Comparison of ENCODE assay signal across 12 mouse cellular contexts in the genomic region with DNA sequence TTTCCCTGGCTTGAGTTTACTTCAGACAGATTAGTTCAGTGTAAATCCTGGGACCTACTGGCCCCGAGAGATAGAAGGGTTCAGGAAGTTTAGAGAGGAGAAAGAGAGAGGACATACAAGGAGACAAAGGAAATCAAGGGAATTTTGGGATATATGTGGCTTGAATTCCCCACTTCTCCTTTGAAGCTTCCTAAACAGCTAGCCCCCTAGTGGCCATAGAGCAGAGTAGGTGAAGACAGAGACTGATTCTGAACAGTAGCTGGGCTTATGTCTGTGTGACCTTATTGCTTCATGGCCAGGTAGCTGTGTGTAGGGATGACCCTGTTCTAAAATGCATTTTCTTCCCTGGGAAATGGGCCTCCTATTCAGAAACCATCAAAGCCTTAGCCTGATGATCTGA.
DNase-seq lines count a peak whose midpoint lies in the region; ATAC-seq and TF ChIP-seq lines count a peak whose summit lies in the region.
"Had no signal": no experiment of that assay in that cellular context is flagged by ENCODE, and none has a peak within 500 bp of the region (broad histone marks: within the 10 kb centered on the region; RNA-seq: fewer than 3 reads in every experiment).

No protein-coding gene starts in this region.

- no peak overlapping the region for H3K4me3 ChIP-seq in hindbrain, embryonic 11.5 days (ENCODE audit: low read depth, low read length)
- no peak overlapping the region for H3K4me3 ChIP-seq in hindbrain, embryonic 16.5 days (ENCODE audit: low read length)
- H3K4me3 ChIP-seq in lung, embryonic 14.5 days (ENCODE audit: low read depth, low read length): no peak overlapping the region
- H3K4me3 ChIP-seq: forebrain, embryonic 13.5 days; neural tube, embryonic 12.5 days had no signal

- peak; percentile 82 for TF ChIP-seq CTCF in lung, embryonic 14.5 days (IDR thresholded peaks at IDR 0.05; ENCODE audit: low read depth)

- no peaks in the 10 kb centered on the region for H3K4me1 ChIP-seq in hindbrain, embryonic 11.5 days (replicated peaks; ENCODE audit: control insufficient read depth, insufficient read depth, low read length)
- no peaks in the 10 kb centered on the region for H3K4me1 ChIP-seq in hindbrain, embryonic 16.5 days (ENCODE audit: control insufficient read depth, insufficient read depth, low read depth, low read length)
- no peaks in the 10 kb centered on the region for H3K4me1 ChIP-seq in lung, embryonic 14.5 days (ENCODE audit: insufficient read depth)
- H3K4me1 ChIP-seq: forebrain, embryonic 13.5 days; neural tube, embryonic 12.5 days had no signal

- no peak for ATAC-seq in hindbrain, embryonic 11.5 days (ENCODE audit: low FRiP score)
- no peak for ATAC-seq in hindbrain, embryonic 16.5 days
- ATAC-seq in lung, embryonic 14.5 days (ENCODE audit: insufficient read depth): no peak
- ATAC-seq: forebrain, embryonic 13.5 days had no signal

- no peaks in the 10 kb centered on the region for H3K9me3 ChIP-seq in hindbrain, embryonic 11.5 days (ENCODE audit: control insufficient read depth, low read length)
- H3K9me3 ChIP-seq in hindbrain, embryonic 16.5 days (ENCODE audit: control insufficient read depth, low read length): no peaks in the 10 kb centered on the region
- no peaks in the 10 kb centered on the region for H3K9me3 ChIP-seq in lung, embryonic 14.5 days (ENCODE audit: low read depth, low read length)
- H3K9me3 ChIP-seq: forebrain, embryonic 13.5 days; neural tube, embryonic 12.5 days had no signal

- no peaks in the 10 kb centered on the region for H3K27me3 ChIP-seq in hindbrain, embryonic 11.5 days (ENCODE audit: control insufficient read depth, insufficient read depth, low read length)
- no peaks in the 10 kb centered on the region for H3K27me3 ChIP-seq in hindbrain, embryonic 16.5 days (replicated peaks; ENCODE audit: control insufficient read depth, insufficient read depth, low read length)
- H3K27me3 ChIP-seq in lung, embryonic 14.5 days (ENCODE audit: insufficient read depth, low read length): no peaks in the 10 kb centered on the region
- H3K27me3 ChIP-seq: forebrain, embryonic 13.5 days; neural tube, embryonic 12.5 days had no signal

- no peak overlapping the region for H3K4me2 ChIP-seq in hindbrain, embryonic 11.5 days (replicated peaks; ENCODE audit: low read depth, low read length)
- no peak overlapping the region for H3K4me2 ChIP-seq in hindbrain, embryonic 16.5 days (ENCODE audit: low read length)
- H3K4me2 ChIP-seq in lung, embryonic 14.5 days: no peak overlapping the region
- H3K4me2 ChIP-seq: forebrain, embryonic 13.5 days; neural tube, embryonic 12.5 days had no signal

- H3K36me3 ChIP-seq in hindbrain, embryonic 11.5 days (ENCODE audit: control insufficient read depth, insufficient read depth, low read length): no peaks in the 10 kb centered on the region
- no peaks in the 10 kb centered on the region for H3K36me3 ChIP-seq in hindbrain, embryonic 16.5 days (ENCODE audit: control insufficient read depth, insufficient read depth, low read length)
- H3K36me3 ChIP-seq in lung, embryonic 14.5 days (ENCODE audit: insufficient read depth): no peaks in the 10 kb centered on the region
- H3K36me3 ChIP-seq: neural tube, embryonic 12.5 days had no signal

- no peak overlapping the region for H3K9ac ChIP-seq in hindbrain, embryonic 11.5 days (ENCODE audit: low read depth, low read length)
- H3K9ac ChIP-seq in hindbrain, embryonic 16.5 days (ENCODE audit: low read depth, low read length): no peak overlapping the region
- H3K9ac ChIP-seq in lung, embryonic 14.5 days: no peak overlapping the region
- H3K9ac ChIP-seq: forebrain, embryonic 13.5 days; neural tube, embryonic 12.5 days had no signal

- peak; percentile 64 for DNase-seq in hindbrain, embryonic 11.5 days (ENCODE audit: low spot score)
- DNase-seq in lung, embryonic 14.5 days: peak; percentile 76
- no peak for DNase-seq in lung, postnatal 14 days
- peak; percentile 18 for DNase-seq in ZHBTc4 (ENCODE audit: low read depth, low spot score)
- DNase-seq in retina, embryonic 14.5 days (ENCODE audit: low spot score): peak; percentile 38
- no peak for DNase-seq in frontal cortex, postnatal 14 days (ENCODE audit: low spot score in 2 of 2)
- DNase-seq: adrenal gland, postnatal 14 days; cerebellum, adult 8-10 months; heart, adult 18-20 months had no signal

- no peak overlapping the region for H3K27ac ChIP-seq in hindbrain, embryonic 11.5 days (ENCODE audit: low read depth, low read length)
- H3K27ac ChIP-seq in hindbrain, embryonic 16.5 days (ENCODE audit: low read depth, low read length): no peak overlapping the region
- H3K27ac ChIP-seq in lung, embryonic 14.5 days (ENCODE audit: low read depth): no peak overlapping the region
- H3K27ac ChIP-seq: forebrain, embryonic 13.5 days; neural tube, embryonic 12.5 days had no signal

- WGBS in hindbrain, embryonic 11.5 days: 45% methylated on average over 1 of the region's 1 CpGs
- WGBS in hindbrain, embryonic 16.5 days: 55% methylated on average over 1 of the region's 1 CpGs
- 42% methylated on average over 1 of the region's 1 CpGs for WGBS in lung, embryonic 14.5 days

Comparison
In these comparisons a context has a peak if more than half of its experiments do, and no peak if none do; other contexts are left out.
1. DNase-seq: peak in hindbrain, embryonic 11.5 days (single experiment), lung, embryonic 14.5 days (single experiment), ZHBTc4 (single experiment) and retina, embryonic 14.5 days (single experiment); none in lung, postnatal 14 days (single experiment) and frontal cortex, postnatal 14 days (0 of 2).